Mouse (Mus musculus) layer of hippocampus, postnatal 25 days (tissue): ENCODE measurements at regions not wholly inside any gene's neighbourhood (a gene's known extent, or its start where the extent isn't known, plus 50 kb on each side); places are given as distances from the start of the nearest gene placed in this dataset.
"Not testable (repeated sequence)": the region's sequence is repeated elsewhere in the genome, so short reads cannot be mapped to it uniquely, and the experiment has no call there.

Experiments used
- DNase-seq, 2 experiments: peaks; one replicate each; pipeline ENCODE4 v3.0.0; 2022; ENCODE audit warnings: mixed read lengths in 2 of 2, low spot score in 1 of 2; ENCODE audit errors: extremely low spot score in 1 of 2

GRCm38 (mm10) chr4:153604695-153605485, 122.3 kb upstream of the Ajap1 start:
- no peak for DNase-seq

GRCm38 (mm10) chr4:153616058-153616457, 133.4 kb upstream of the Ajap1 start:
- DNase-seq = peak in 1 of 2 experiments; percentile 10

GRCm38 (mm10) chr4:153616938-153617337, 134.3 kb upstream of the Ajap1 start:
- DNase-seq = no peak

- no peak for DNase-seq
Measured at GRCm38 (mm10) chr4:153620871-153621270, 138.3 kb upstream of the Ajap1 start.

- DNase-seq = no peak
Measured at GRCm38 (mm10) chr4:153631161-153631560, 148.6 kb upstream of the Ajap1 start.

GRCm38 (mm10) chr4:153632056-153632455, 149.4 kb upstream of the Ajap1 start:
- DNase-seq = no peak

GRCm38 (mm10) chr4:153632551-153632950, 149.9 kb upstream of the Ajap1 start:
- DNase-seq = no peak

- no peak for DNase-seq
Measured at GRCm38 (mm10) chr4:153633260-153633659, 150.6 kb upstream of the Ajap1 start.

- no peak for DNase-seq
Measured at GRCm38 (mm10) chr4:153634221-153634881, 151.7 kb upstream of the Ajap1 start.

GRCm38 (mm10) chr4:153637989-153638388, 155.4 kb upstream of the Ajap1 start:
- no peak for DNase-seq

- DNase-seq = no peak
Measured at GRCm38 (mm10) chr4:153651849-153652248, 169.2 kb upstream of the Ajap1 start.

GRCm38 (mm10) chr4:153652841-153653240, 170.2 kb upstream of the Ajap1 start:
- DNase-seq = no peak

- no peak for DNase-seq
Measured at GRCm38 (mm10) chr4:153662731-153663130, 180.1 kb upstream of the Ajap1 start.

GRCm38 (mm10) chr4:153666626-153667236, 184.1 kb upstream of the Ajap1 start:
- not testable (repeated sequence) for DNase-seq

GRCm38 (mm10) chr4:153669070-153669469, 186.5 kb upstream of the Ajap1 start:
- no peak for DNase-seq

GRCm38 (mm10) chr4:153670216-153670615, 187.6 kb upstream of the Ajap1 start:
- DNase-seq = no peak

- no peak for DNase-seq
Measured at GRCm38 (mm10) chr4:153675431-153675830, 192.8 kb upstream of the Ajap1 start.

- DNase-seq = peak in 1 of 2 experiments; percentile 19
Measured at GRCm38 (mm10) chr4:153679151-153679550, 196.5 kb upstream of the Ajap1 start.

- DNase-seq = no peak
Measured at GRCm38 (mm10) chr4:153688441-153688840, 205.8 kb upstream of the Ajap1 start.

GRCm38 (mm10) chr4:153693881-153694280, 211.3 kb upstream of the Ajap1 start:
- no peak for DNase-seq

GRCm38 (mm10) chr4:153696426-153697040, 213.9 kb upstream of the Ajap1 start:
- no peak for DNase-seq
